Mouse (Mus musculus): Measurements from ENCODE around the gene Rasgef1b. TPM values are rescaled to one million over a fixed set of nuclear protein-coding genes. Genes with fewer than 3 reads are reported as not detected.

Gene Rasgef1b
- polyA plus RNA-seq, 1 experiment from 2014 or later, result 7.8 TPM

- no peak for ATAC-seq (ENCODE audit: low FRiP score, low TSS enrichment)
- Histone ChIP-seq H3K4me1 (ENCODE audit: insufficient read depth, low read length) (no peaks in the 10 kb centered on the region), H3K9me3 (ENCODE audit: low read length) (no peaks in the 10 kb centered on the region), H3K36me3 (ENCODE audit: insufficient read depth, low read length) (no peaks in the 10 kb centered on the region), H3K4me3 (ENCODE audit: low read length) (no peak overlapping the region), H3K27ac (ENCODE audit: low read length) (no peak overlapping the region), H3K4me2 (replicated peaks; ENCODE audit: low read depth, low read length) (no peak overlapping the region), H3K9ac (replicated peaks; ENCODE audit: low read length) (no peak overlapping the region), H3K27me3 (ENCODE audit: insufficient read depth, low read length) (no peaks in the 10 kb centered on the region)
- WGBS, result 87% methylated on average over 4 of the region's 4 CpGs
These were observed 306.0 kb downstream of the Rasgef1b start for GRCm38 (mm10) chr5:99422856-99423255.

- H3K9me3 ChIP-seq (ENCODE audit: low read length), result no peaks in the 10 kb centered on the region
- no peak overlapping the region for H3K9ac ChIP-seq (replicated peaks; ENCODE audit: low read length)
- no peak overlapping the region for H3K27ac ChIP-seq (ENCODE audit: low read length)
- no peaks in the 10 kb centered on the region for H3K36me3 ChIP-seq (ENCODE audit: insufficient read depth, low read length)
- H3K4me1 ChIP-seq (ENCODE audit: insufficient read depth, low read length), result no peaks in the 10 kb centered on the region
- no peaks in the 10 kb centered on the region for H3K27me3 ChIP-seq (ENCODE audit: insufficient read depth, low read length)
- 81% methylated on average over 6 of the region's 6 CpGs for WGBS
- no peak overlapping the region for H3K4me2 ChIP-seq (replicated peaks; ENCODE audit: low read depth, low read length)
- ATAC-seq (ENCODE audit: low FRiP score, low TSS enrichment), result no peak
- no peak overlapping the region for H3K4me3 ChIP-seq (ENCODE audit: low read length)
These were observed 306.8 kb downstream of the Rasgef1b start for GRCm38 (mm10) chr5:99422092-99422491.

GRCm38 (mm10) chr5:99419872-99420271 is 309.0 kb downstream of the Rasgef1b start:
- no peak overlapping the region for H3K27ac ChIP-seq (ENCODE audit: low read length)
- 60% methylated on average over 2 of the region's 2 CpGs for WGBS
- no peak overlapping the region for H3K4me3 ChIP-seq (ENCODE audit: low read length)
- no peak overlapping the region for H3K9ac ChIP-seq (replicated peaks; ENCODE audit: low read length)
- no peaks in the 10 kb centered on the region for H3K27me3 ChIP-seq (ENCODE audit: insufficient read depth, low read length)
- H3K4me1 ChIP-seq (ENCODE audit: insufficient read depth, low read length), result no peaks in the 10 kb centered on the region
- ATAC-seq (ENCODE audit: low FRiP score, low TSS enrichment), result no peak
- no peak overlapping the region for H3K4me2 ChIP-seq (replicated peaks; ENCODE audit: low read depth, low read length)
- H3K36me3 ChIP-seq (ENCODE audit: insufficient read depth, low read length), result no peaks in the 10 kb centered on the region
- no peaks in the 10 kb centered on the region for H3K9me3 ChIP-seq (ENCODE audit: low read length)

GRCm38 (mm10) chr5:99416902-99417301 is 312.0 kb downstream of the Rasgef1b start:
- Histone ChIP-seq H3K36me3 (ENCODE audit: insufficient read depth, low read length) (no peaks in the 10 kb centered on the region), H3K4me3 (ENCODE audit: low read length) (no peak overlapping the region), H3K9ac (replicated peaks; ENCODE audit: low read length) (no peak overlapping the region), H3K4me1 (ENCODE audit: insufficient read depth, low read length) (no peaks in the 10 kb centered on the region), H3K9me3 (ENCODE audit: low read length) (no peaks in the 10 kb centered on the region), H3K27me3 (ENCODE audit: insufficient read depth, low read length) (no peaks in the 10 kb centered on the region), H3K4me2 (replicated peaks; ENCODE audit: low read depth, low read length) (no peak overlapping the region), H3K27ac (ENCODE audit: low read length) (no peak overlapping the region)
- no peak for ATAC-seq (ENCODE audit: low FRiP score, low TSS enrichment)
- 63% methylated on average over 21 of the region's 21 CpGs for WGBS

GRCm38 (mm10) chr5:99415676-99416075 is 313.2 kb downstream of the Rasgef1b start:
- ATAC-seq (ENCODE audit: low FRiP score, low TSS enrichment), result no peak
- Histone ChIP-seq H3K27ac (ENCODE audit: low read length) (no peak overlapping the region), H3K4me1 (ENCODE audit: insufficient read depth, low read length) (no peaks in the 10 kb centered on the region), H3K9ac (replicated peaks; ENCODE audit: low read length) (no peak overlapping the region), H3K36me3 (ENCODE audit: insufficient read depth, low read length) (no peaks in the 10 kb centered on the region), H3K9me3 (ENCODE audit: low read length) (no peaks in the 10 kb centered on the region), H3K4me2 (replicated peaks; ENCODE audit: low read depth, low read length) (no peak overlapping the region), H3K27me3 (ENCODE audit: insufficient read depth, low read length) (no peaks in the 10 kb centered on the region), H3K4me3 (ENCODE audit: low read length) (no peak overlapping the region)
- WGBS, result 87% methylated on average over 12 of the region's 12 CpGs

GRCm38 (mm10) chr5:99415049-99415448 is 313.8 kb downstream of the Rasgef1b start:
- no peaks in the 10 kb centered on the region for H3K4me1 ChIP-seq (ENCODE audit: insufficient read depth, low read length)
- no peaks in the 10 kb centered on the region for H3K36me3 ChIP-seq (ENCODE audit: insufficient read depth, low read length)
- no peak for ATAC-seq (ENCODE audit: low FRiP score, low TSS enrichment)
- no peak overlapping the region for H3K27ac ChIP-seq (ENCODE audit: low read length)
- H3K4me3 ChIP-seq (ENCODE audit: low read length), result no peak overlapping the region
- 83% methylated on average over 2 of the region's 2 CpGs for WGBS
- H3K9ac ChIP-seq (replicated peaks; ENCODE audit: low read length), result no peak overlapping the region
- no peak overlapping the region for H3K4me2 ChIP-seq (replicated peaks; ENCODE audit: low read depth, low read length)
- H3K9me3 ChIP-seq (ENCODE audit: low read length), result no peaks in the 10 kb centered on the region
- no peaks in the 10 kb centered on the region for H3K27me3 ChIP-seq (ENCODE audit: insufficient read depth, low read length)

GRCm38 (mm10) chr5:99414293-99414692 is 314.6 kb downstream of the Rasgef1b start:
- Histone ChIP-seq H3K27ac (ENCODE audit: low read length) (no peak overlapping the region), H3K4me3 (ENCODE audit: low read length) (no peak overlapping the region), H3K36me3 (ENCODE audit: insufficient read depth, low read length) (no peaks in the 10 kb centered on the region), H3K4me1 (ENCODE audit: insufficient read depth, low read length) (no peaks in the 10 kb centered on the region), H3K4me2 (replicated peaks; ENCODE audit: low read depth, low read length) (no peak overlapping the region), H3K9ac (replicated peaks; ENCODE audit: low read length) (no peak overlapping the region), H3K27me3 (ENCODE audit: insufficient read depth, low read length) (no peaks in the 10 kb centered on the region), H3K9me3 (ENCODE audit: low read length) (no peaks in the 10 kb centered on the region)
- WGBS, result 87% methylated on average over 6 of the region's 6 CpGs
- no peak for ATAC-seq (ENCODE audit: low FRiP score, low TSS enrichment)

- H3K9ac ChIP-seq (replicated peaks; ENCODE audit: low read length), result no peak overlapping the region
- WGBS, result 58% methylated on average over 1 of the region's 1 CpGs
- no peaks in the 10 kb centered on the region for H3K36me3 ChIP-seq (ENCODE audit: insufficient read depth, low read length)
- H3K27me3 ChIP-seq (ENCODE audit: insufficient read depth, low read length), result no peaks in the 10 kb centered on the region
- H3K27ac ChIP-seq (ENCODE audit: low read length), result no peak overlapping the region
- H3K4me3 ChIP-seq (ENCODE audit: low read length), result no peak overlapping the region
- no peak for ATAC-seq (ENCODE audit: low FRiP score, low TSS enrichment)
- H3K4me1 ChIP-seq (ENCODE audit: insufficient read depth, low read length), result no peaks in the 10 kb centered on the region
- H3K4me2 ChIP-seq (replicated peaks; ENCODE audit: low read depth, low read length), result no peak overlapping the region
- no peaks in the 10 kb centered on the region for H3K9me3 ChIP-seq (ENCODE audit: low read length)
These were observed 315.0 kb downstream of the Rasgef1b start for GRCm38 (mm10) chr5:99413851-99414250.

GRCm38 (mm10) chr5:99413391-99413790 is 315.5 kb downstream of the Rasgef1b start:
- no peaks in the 10 kb centered on the region for H3K9me3 ChIP-seq (ENCODE audit: low read length)
- no peak overlapping the region for H3K27ac ChIP-seq (ENCODE audit: low read length)
- H3K4me1 ChIP-seq (ENCODE audit: insufficient read depth, low read length), result no peaks in the 10 kb centered on the region
- WGBS, result 91% methylated on average over 9 of the region's 9 CpGs
- no peak overlapping the region for H3K9ac ChIP-seq (replicated peaks; ENCODE audit: low read length)
- no peak for ATAC-seq (ENCODE audit: low FRiP score, low TSS enrichment)
- no peak overlapping the region for H3K4me2 ChIP-seq (replicated peaks; ENCODE audit: low read depth, low read length)
- H3K4me3 ChIP-seq (ENCODE audit: low read length), result no peak overlapping the region
- no peaks in the 10 kb centered on the region for H3K36me3 ChIP-seq (ENCODE audit: insufficient read depth, low read length)
- no peaks in the 10 kb centered on the region for H3K27me3 ChIP-seq (ENCODE audit: insufficient read depth, low read length)

- no peak overlapping the region for H3K4me3 ChIP-seq (ENCODE audit: low read length)
- no peak overlapping the region for H3K9ac ChIP-seq (replicated peaks; ENCODE audit: low read length)
- WGBS, result 83% methylated on average over 11 of the region's 11 CpGs
- H3K27ac ChIP-seq (ENCODE audit: low read length), result no peak overlapping the region
- H3K36me3 ChIP-seq (ENCODE audit: insufficient read depth, low read length), result no peaks in the 10 kb centered on the region
- ATAC-seq (ENCODE audit: low FRiP score, low TSS enrichment), result no peak
- peaks cover 10% of the 10 kb centered on the region for H3K4me1 ChIP-seq (ENCODE audit: insufficient read depth, low read length)
- H3K27me3 ChIP-seq (ENCODE audit: insufficient read depth, low read length), result 0 out of 2 replicates have a peak, but pooled peaks cover 2% of the 10 kb centered on the region
- no peak overlapping the region for H3K4me2 ChIP-seq (replicated peaks; ENCODE audit: low read depth, low read length)
- no peaks in the 10 kb centered on the region for H3K9me3 ChIP-seq (ENCODE audit: low read length)
These were observed 324.3 kb downstream of the Rasgef1b start for GRCm38 (mm10) chr5:99404403-99405170.
